Mouse (Mus musculus): ENCODE measurements around the gene Fam213b. TPM values are rescaled to one million over a fixed set of nuclear protein-coding genes. Genes with fewer than 3 reads are reported as not detected.
A peak's percentile ranks its signal among the peaks of the same experiment; 100 is the strongest.

Fam213b gene
- polyA plus RNA-seq, 1 experiment from 2014 or later: 16.8 TPM

DNA sequence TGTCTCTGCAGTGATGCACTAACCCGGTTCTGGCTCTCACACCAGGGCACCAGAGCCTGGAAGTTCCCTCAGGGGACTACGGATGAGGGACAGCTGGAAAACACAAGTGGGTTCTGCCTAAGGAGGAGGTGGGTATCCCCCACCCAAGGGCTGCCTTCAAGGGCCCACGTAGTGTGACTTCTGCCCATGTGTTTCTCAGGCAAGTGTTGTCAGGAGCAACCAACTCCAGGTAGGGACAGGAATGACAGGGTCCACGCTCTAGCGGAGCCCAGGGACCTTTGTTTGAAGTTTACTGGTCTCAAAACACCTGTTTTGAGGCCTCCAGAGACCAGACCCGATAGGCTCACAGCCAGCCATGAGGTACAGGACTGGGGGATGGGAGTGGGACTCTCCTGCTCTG, 25.7 kb downstream of the Fam213b start:
- no peak for DNase-seq (ENCODE audit: low spot score)
- H3K27ac ChIP-seq (ENCODE audit: low read length): no peak overlapping the region
- H3K4me1 ChIP-seq (ENCODE audit: insufficient read depth, low read depth, low read length): no peaks in the 10 kb centered on the region
- no peaks in the 10 kb centered on the region for H3K27me3 ChIP-seq (replicated peaks; ENCODE audit: insufficient read depth, low read length)
- 64% methylated on average over 6 of the region's 6 CpGs for WGBS
- no peak overlapping the region for H3K9ac ChIP-seq (replicated peaks; ENCODE audit: low read depth)
- TF ChIP-seq CTCF (IDR thresholded peaks at IDR 0.05) (no peak), EP300 (IDR thresholded peaks at IDR 0.05) (no peak)
- no peak overlapping the region for H3K4me3 ChIP-seq (ENCODE audit: low read depth, low read length)
- no peak for ATAC-seq
- no peak overlapping the region for H3K4me2 ChIP-seq (replicated peaks; ENCODE audit: low read depth, low read length)
- no peaks in the 10 kb centered on the region for H3K36me3 ChIP-seq (ENCODE audit: insufficient read depth, low read length)
- H3K9me3 ChIP-seq (ENCODE audit: low read length): no peaks in the 10 kb centered on the region

DNA sequence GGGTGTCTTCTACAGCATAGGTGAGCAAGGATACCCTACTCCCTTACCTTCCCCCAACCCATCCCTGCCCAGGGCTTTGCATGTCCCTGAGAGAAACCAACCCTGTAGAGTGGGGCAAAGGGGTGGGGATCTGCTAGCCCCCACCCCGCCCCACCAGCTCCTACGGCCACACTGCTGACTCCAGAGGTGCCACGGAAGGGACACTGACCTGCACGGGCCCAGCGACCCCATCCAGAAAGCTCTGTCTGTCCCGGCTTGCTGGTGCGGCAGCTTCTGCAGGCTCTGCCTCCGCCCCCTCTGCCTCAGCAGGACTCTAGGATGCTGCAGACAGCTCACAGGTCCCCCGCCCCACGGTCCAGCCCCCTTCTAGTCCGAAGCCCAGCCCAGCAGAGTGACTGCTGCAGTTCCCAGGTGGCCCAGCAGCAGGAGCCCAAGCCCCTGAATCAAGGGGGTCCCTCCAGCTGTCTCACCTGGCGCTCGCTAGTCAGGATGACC, 27.1 kb downstream of the Fam213b start:
- no peaks in the 10 kb centered on the region for H3K36me3 ChIP-seq (ENCODE audit: insufficient read depth, low read length)
- WGBS: 5% methylated on average over 13 of the region's 13 CpGs
- no peak overlapping the region for H3K4me3 ChIP-seq (ENCODE audit: low read depth, low read length)
- peak; percentile 31 for TF ChIP-seq CTCF (IDR thresholded peaks at IDR 0.05)
- TF ChIP-seq EP300 (IDR thresholded peaks at IDR 0.05): no peak
- ATAC-seq (no peak), DNase-seq (ENCODE audit: low spot score) (no peak)
- H3K4me2 ChIP-seq (replicated peaks; ENCODE audit: low read depth, low read length): no peak overlapping the region
- no peaks in the 10 kb centered on the region for H3K27me3 ChIP-seq (replicated peaks; ENCODE audit: insufficient read depth, low read length)
- H3K9me3 ChIP-seq (ENCODE audit: low read length): no peaks in the 10 kb centered on the region
- H3K27ac ChIP-seq (ENCODE audit: low read length): no peak overlapping the region
- H3K4me1 ChIP-seq (ENCODE audit: insufficient read depth, low read depth, low read length): no peaks in the 10 kb centered on the region
- H3K9ac ChIP-seq (replicated peaks; ENCODE audit: low read depth): no peak overlapping the region

DNA sequence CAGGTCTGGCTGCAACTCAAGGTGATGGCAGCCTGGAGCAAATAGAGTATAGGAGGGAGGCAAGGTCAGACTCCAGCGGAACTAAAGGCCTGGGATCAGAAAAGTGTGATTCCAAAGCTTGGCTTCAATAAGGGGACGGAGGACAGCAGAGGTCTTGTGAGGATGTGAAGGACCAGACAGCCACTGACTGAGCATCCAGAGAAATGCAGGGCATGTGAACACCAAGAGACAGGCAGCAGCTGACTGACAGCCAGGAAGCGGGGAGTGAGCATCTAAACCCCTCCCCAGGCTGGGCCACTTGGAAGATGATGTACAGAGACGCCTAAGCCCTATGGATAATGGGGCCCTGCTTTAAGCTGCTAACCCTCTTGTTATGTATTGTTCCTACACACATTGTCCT, 28.2 kb downstream of the Fam213b start:
- H3K4me3 ChIP-seq (ENCODE audit: low read depth, low read length): no peak overlapping the region
- no peak for DNase-seq (ENCODE audit: low spot score)
- no peaks in the 10 kb centered on the region for H3K9me3 ChIP-seq (ENCODE audit: low read length)
- no peaks in the 10 kb centered on the region for H3K4me1 ChIP-seq (ENCODE audit: insufficient read depth, low read depth, low read length)
- H3K27me3 ChIP-seq (replicated peaks; ENCODE audit: insufficient read depth, low read length): no peaks in the 10 kb centered on the region
- TF ChIP-seq CTCF (IDR thresholded peaks at IDR 0.05): no peak
- no peak for TF ChIP-seq EP300 (IDR thresholded peaks at IDR 0.05)
- H3K9ac ChIP-seq (replicated peaks; ENCODE audit: low read depth): no peak overlapping the region
- H3K36me3 ChIP-seq (ENCODE audit: insufficient read depth, low read length): no peaks in the 10 kb centered on the region
- no peak overlapping the region for H3K27ac ChIP-seq (ENCODE audit: low read length)
- no peak for ATAC-seq
- no peak overlapping the region for H3K4me2 ChIP-seq (replicated peaks; ENCODE audit: low read depth, low read length)
- WGBS: 86% methylated on average over 3 of the region's 4 CpGs

DNA sequence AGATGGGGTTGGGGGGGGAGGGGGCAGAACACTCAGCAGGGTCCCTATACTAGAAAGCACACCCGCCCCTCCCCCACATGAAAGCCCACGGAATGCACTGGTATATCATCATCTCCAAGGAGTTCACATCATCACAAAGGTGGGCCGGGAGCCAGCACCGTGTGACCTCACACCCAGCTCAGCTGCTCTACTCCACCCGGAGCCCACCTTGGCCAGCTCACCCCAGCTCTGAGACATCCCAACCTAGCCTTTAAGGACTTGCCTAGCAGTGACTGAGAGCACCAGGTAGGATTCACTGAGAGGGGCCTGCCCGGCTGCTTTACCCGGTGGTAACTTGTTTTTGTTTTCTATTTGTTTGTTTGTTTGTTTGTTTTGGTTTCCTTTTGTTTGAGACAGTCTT, 29.5 kb downstream of the Fam213b start, which contains the start of gene Mmel1:
Gene Mmel1, plus strand, starts transcription at position 146 of the 400 bp plus-strand sequence.
- Histone ChIP-seq H3K4me2 (replicated peaks; ENCODE audit: low read depth, low read length) (no peak within 1 kb of the TSS), H3K27ac (ENCODE audit: low read length) (no peak within 1 kb of the TSS), H3K36me3 (ENCODE audit: insufficient read depth, low read length) (no peaks in the 10 kb centered on the region), H3K9ac (replicated peaks; ENCODE audit: low read depth) (no peak within 1 kb of the TSS), H3K9me3 (ENCODE audit: low read length) (no peaks in the 10 kb centered on the region), H3K27me3 (replicated peaks; ENCODE audit: insufficient read depth, low read length) (no peaks in the 10 kb centered on the region), H3K4me3 (ENCODE audit: low read depth, low read length) (no peak within 1 kb of the TSS), H3K4me1 (ENCODE audit: insufficient read depth, low read depth, low read length) (peaks cover 4% of the 10 kb centered on the region; the same call in 1 of the 2 replicates)
- DNase-seq (ENCODE audit: low spot score) (no peak), ATAC-seq (no peak)
- no peak for TF ChIP-seq EP300 (IDR thresholded peaks at IDR 0.05)
- no peak for TF ChIP-seq CTCF (IDR thresholded peaks at IDR 0.05)
- 85% methylated on average over 7 of the region's 7 CpGs for WGBS

DNA sequence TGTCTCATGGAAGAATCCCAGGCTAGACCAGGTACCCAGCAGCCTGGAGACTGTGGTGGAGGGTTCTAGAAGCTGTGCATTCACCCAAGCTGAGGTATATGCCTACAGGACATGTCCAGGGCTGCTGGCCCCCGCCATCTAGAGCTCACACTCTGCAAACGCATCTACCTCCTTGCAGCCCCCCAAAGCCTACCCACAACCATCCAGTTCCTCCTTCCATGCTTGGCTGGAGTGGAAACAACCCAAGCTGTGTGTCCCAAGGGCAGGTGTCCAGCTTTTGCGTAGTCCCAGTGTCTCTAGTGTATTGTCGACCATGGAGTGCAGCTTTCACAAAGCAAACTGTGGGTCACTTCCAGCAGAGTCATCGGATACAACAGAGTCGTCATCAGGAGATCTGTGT, 31.7 kb downstream of the Fam213b start:
- H3K4me1 ChIP-seq (ENCODE audit: insufficient read depth, low read depth, low read length): peaks cover 4% of the 10 kb centered on the region
- WGBS: 75% methylated on average over 6 of the region's 6 CpGs
- no peaks in the 10 kb centered on the region for H3K36me3 ChIP-seq (ENCODE audit: insufficient read depth, low read length)
- H3K27ac ChIP-seq (ENCODE audit: low read length): no peak overlapping the region
- no peak overlapping the region for H3K4me3 ChIP-seq (ENCODE audit: low read depth, low read length)
- no peaks in the 10 kb centered on the region for H3K27me3 ChIP-seq (replicated peaks; ENCODE audit: insufficient read depth, low read length)
- ATAC-seq: no peak
- H3K9ac ChIP-seq (replicated peaks; ENCODE audit: low read depth): no peak overlapping the region
- DNase-seq (ENCODE audit: low spot score): no peak
- no peak overlapping the region for H3K4me2 ChIP-seq (replicated peaks; ENCODE audit: low read depth, low read length)
- no peaks in the 10 kb centered on the region for H3K9me3 ChIP-seq (ENCODE audit: low read length)
- no peak for TF ChIP-seq EP300 (IDR thresholded peaks at IDR 0.05)
- TF ChIP-seq CTCF (IDR thresholded peaks at IDR 0.05): no peak

DNA sequence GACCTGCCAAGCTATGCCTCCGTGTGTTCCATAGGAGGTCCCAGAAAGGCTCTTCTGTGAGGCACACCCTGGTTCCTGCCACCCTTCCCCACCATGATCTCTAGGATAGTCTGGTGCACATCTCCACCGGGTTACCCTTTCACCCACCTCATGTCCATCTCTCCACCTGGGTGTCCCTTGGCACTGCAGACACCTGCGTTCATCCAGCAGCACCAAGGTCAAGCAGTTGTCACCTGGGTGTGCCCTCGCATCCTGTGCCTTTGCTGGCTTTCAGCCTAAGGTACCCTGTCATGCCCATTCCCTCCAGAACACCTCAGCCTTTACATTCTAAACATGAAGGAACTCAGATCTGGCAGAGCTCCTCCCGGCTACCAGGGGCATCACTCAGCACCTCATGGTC, 32.5 kb downstream of the Fam213b start:
- no peak for ATAC-seq

More for the DNA sequence above, 32.5 kb downstream of the Fam213b start:
- Histone ChIP-seq H3K36me3 (ENCODE audit: insufficient read depth, low read length) (no peaks in the 10 kb centered on the region), H3K4me1 (ENCODE audit: insufficient read depth, low read depth, low read length) (peaks cover 4% of the 10 kb centered on the region), H3K27me3 (replicated peaks; ENCODE audit: insufficient read depth, low read length) (no peaks in the 10 kb centered on the region), H3K27ac (ENCODE audit: low read length) (no peak overlapping the region), H3K9ac (replicated peaks; ENCODE audit: low read depth) (no peak overlapping the region), H3K4me3 (ENCODE audit: low read depth, low read length) (no peak overlapping the region), H3K9me3 (ENCODE audit: low read length) (no peaks in the 10 kb centered on the region), H3K4me2 (replicated peaks; ENCODE audit: low read depth, low read length) (no peak overlapping the region)
- WGBS: 91% methylated on average over 5 of the region's 5 CpGs
- TF ChIP-seq EP300 (IDR thresholded peaks at IDR 0.05) (no peak), CTCF (IDR thresholded peaks at IDR 0.05) (no peak)
- no peak for DNase-seq (ENCODE audit: low spot score)
